Mouse (Mus musculus): ENCODE data around the gene Mx1. TPM values are rescaled to one million over a fixed set of nuclear protein-coding genes. Genes with fewer than 3 reads are reported as not detected.

Mx1 gene
- total and polyA plus RNA-seq, 2 experiments from 2014 or later: 0.05 TPM

DNA sequence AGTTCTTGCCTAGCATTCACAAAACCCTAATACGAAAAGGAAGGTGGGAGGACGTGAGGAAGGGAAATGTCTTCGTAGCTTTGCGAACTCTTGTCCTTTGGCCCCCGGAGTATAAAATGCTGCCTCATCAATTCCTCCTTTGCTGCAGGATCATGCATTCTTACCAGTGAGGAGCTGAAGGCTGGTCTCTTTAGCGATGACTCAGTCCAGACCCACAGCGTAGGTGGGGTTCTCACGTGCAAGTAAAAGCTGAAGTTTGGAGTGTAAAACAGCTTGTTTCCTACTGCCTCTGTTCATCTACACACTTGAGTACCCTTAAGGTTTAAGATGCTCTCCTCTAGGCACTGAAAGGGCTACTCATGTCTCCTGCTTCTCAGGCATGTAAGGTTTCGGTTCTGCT lies 20.7 kb downstream of the Mx1 start:
- H3K36me3 ChIP-seq (ENCODE audit: insufficient read depth, low read length): no peaks in the 10 kb centered on the region
- no peak for ATAC-seq (ENCODE audit: low FRiP score)
- DNase-seq (ENCODE audit: low spot score): no peak
- H3K9ac ChIP-seq (replicated peaks; ENCODE audit: low read length, poor library complexity, severe bottlenecking): no peak overlapping the region
- H3K27ac ChIP-seq (ENCODE audit: low read depth, low read length): no peak overlapping the region
- TF ChIP-seq CTCF (IDR thresholded peaks at IDR 0.05): no peak
- no peak overlapping the region for H3K4me2 ChIP-seq (ENCODE audit: low read depth, low read length, poor library complexity, severe bottlenecking)
- H3K4me1 ChIP-seq (ENCODE audit: insufficient read depth, low read length): no peaks in the 10 kb centered on the region
- H3K27me3 ChIP-seq (ENCODE audit: insufficient read depth, low read length): no peaks in the 10 kb centered on the region
- no peaks in the 10 kb centered on the region for H3K9me3 ChIP-seq (ENCODE audit: low read length)
- H3K4me3 ChIP-seq (ENCODE audit: low read depth, low read length): no peak overlapping the region
- 91% methylated on average over 9 of the region's 9 CpGs for WGBS

DNA sequence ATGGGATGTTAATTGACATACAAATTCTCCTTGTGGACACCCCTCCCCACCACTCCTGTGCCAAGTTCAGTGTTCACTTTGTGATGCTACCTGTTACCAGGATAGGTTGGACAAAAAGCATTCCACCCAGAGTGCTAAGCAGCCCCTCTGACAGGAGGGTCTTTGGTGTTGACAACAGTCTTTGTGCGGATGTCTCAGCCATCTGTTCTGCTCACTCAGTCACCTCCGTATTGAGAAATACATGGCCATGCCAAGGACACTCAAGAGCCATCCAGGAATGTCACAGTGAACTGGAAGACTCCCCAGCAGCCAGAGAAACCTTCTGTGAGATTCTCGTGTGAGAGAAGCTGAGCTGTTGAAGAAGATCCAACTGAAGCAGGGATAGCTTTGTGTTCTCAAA lies 24.5 kb downstream of the Mx1 start:
- ATAC-seq (ENCODE audit: low FRiP score) (no peak), DNase-seq (ENCODE audit: low spot score) (peak; percentile 40)
- no peak overlapping the region for H3K27ac ChIP-seq (ENCODE audit: low read depth, low read length)

DNA sequence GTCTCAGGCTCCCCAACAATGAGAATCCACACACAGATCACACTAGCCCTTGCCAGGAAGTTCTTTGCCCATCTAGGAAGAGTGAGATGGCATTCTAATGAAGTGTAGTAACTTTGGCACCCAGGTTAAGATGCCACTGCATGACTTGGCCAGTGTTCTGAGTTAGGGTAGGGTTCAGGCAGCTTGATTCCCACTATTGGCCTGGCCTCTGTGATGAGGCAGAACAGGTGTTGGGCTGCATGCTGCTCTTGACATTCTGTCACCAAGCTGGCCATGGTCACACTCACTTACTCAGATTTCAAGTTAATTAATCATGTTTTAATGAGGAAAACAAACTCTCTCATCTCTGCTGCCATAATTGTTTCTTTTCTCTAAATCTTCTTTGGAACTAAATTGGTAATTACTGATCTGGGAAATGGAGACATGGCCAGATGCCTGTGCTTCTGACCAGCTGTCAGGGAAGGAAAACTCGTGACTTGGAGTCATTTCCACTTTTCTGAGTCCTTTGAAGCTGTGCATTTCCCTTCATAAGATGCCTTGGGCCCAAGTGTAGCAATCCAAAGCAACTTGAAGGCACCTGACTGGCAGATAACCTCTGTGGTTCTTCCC lies 25.2 kb downstream of the Mx1 start:
- H3K4me1 ChIP-seq (ENCODE audit: insufficient read depth, low read length): no peaks in the 10 kb centered on the region
- H3K4me3 ChIP-seq (ENCODE audit: low read depth, low read length): no peak overlapping the region
- DNase-seq (ENCODE audit: low spot score): peak; percentile 62
- no peaks in the 10 kb centered on the region for H3K27me3 ChIP-seq (ENCODE audit: insufficient read depth, low read length)
- ATAC-seq (ENCODE audit: low FRiP score): no peak
- no peaks in the 10 kb centered on the region for H3K9me3 ChIP-seq (ENCODE audit: low read length)
- no peak for TF ChIP-seq CTCF (IDR thresholded peaks at IDR 0.05)
- H3K4me2 ChIP-seq (ENCODE audit: low read depth, low read length, poor library complexity, severe bottlenecking): no peak overlapping the region
- H3K36me3 ChIP-seq (ENCODE audit: insufficient read depth, low read length): no peaks in the 10 kb centered on the region
- H3K27ac ChIP-seq (ENCODE audit: low read depth, low read length): no peak overlapping the region
- no peak overlapping the region for H3K9ac ChIP-seq (replicated peaks; ENCODE audit: low read length, poor library complexity, severe bottlenecking)
- WGBS: 47% methylated on average over 1 of the region's 1 CpGs

More for the DNA sequence above, 24.5 kb downstream of the Mx1 start:
- H3K9me3 ChIP-seq (ENCODE audit: low read length): no peaks in the 10 kb centered on the region
- H3K4me2 ChIP-seq (ENCODE audit: low read depth, low read length, poor library complexity, severe bottlenecking): no peak overlapping the region
- H3K4me3 ChIP-seq (ENCODE audit: low read depth, low read length): no peak overlapping the region
- no peaks in the 10 kb centered on the region for H3K4me1 ChIP-seq (ENCODE audit: insufficient read depth, low read length)
- H3K36me3 ChIP-seq (ENCODE audit: insufficient read depth, low read length): no peaks in the 10 kb centered on the region
- no peak for TF ChIP-seq CTCF (IDR thresholded peaks at IDR 0.05)
- 73% methylated on average over 3 of the region's 3 CpGs for WGBS
- no peak overlapping the region for H3K9ac ChIP-seq (replicated peaks; ENCODE audit: low read length, poor library complexity, severe bottlenecking)
- no peaks in the 10 kb centered on the region for H3K27me3 ChIP-seq (ENCODE audit: insufficient read depth, low read length)

- Histone ChIP-seq H3K36me3 (ENCODE audit: insufficient read depth, low read length) (no peaks in the 10 kb centered on the region), H3K27ac (ENCODE audit: low read depth, low read length) (no peak overlapping the region), H3K4me1 (ENCODE audit: insufficient read depth, low read length) (no peaks in the 10 kb centered on the region), H3K4me2 (ENCODE audit: low read depth, low read length, poor library complexity, severe bottlenecking) (no peak overlapping the region), H3K27me3 (ENCODE audit: insufficient read depth, low read length) (no peaks in the 10 kb centered on the region), H3K9me3 (ENCODE audit: low read length) (no peaks in the 10 kb centered on the region), H3K4me3 (ENCODE audit: low read depth, low read length) (no peak overlapping the region), H3K9ac (replicated peaks; ENCODE audit: low read length, poor library complexity, severe bottlenecking) (no peak overlapping the region)
- no peak for ATAC-seq (ENCODE audit: low FRiP score)
- DNase-seq (ENCODE audit: low spot score): peak; percentile 27
- no peak for TF ChIP-seq CTCF (IDR thresholded peaks at IDR 0.05)
- WGBS: 80% methylated on average over 2 of the region's 2 CpGs
These were observed 28.5 kb downstream of the Mx1 start for GRCm38 (mm10) chr16:97434206-97434605.

GRCm38 (mm10) chr16:97431328-97431727 lies 31.4 kb downstream of the Mx1 start:
- no peak overlapping the region for H3K9ac ChIP-seq (replicated peaks; ENCODE audit: low read length, poor library complexity, severe bottlenecking)
- 82% methylated on average over 4 of the region's 4 CpGs for WGBS
- no peaks in the 10 kb centered on the region for H3K9me3 ChIP-seq (ENCODE audit: low read length)
- no peak for ATAC-seq (ENCODE audit: low FRiP score)
- no peak for DNase-seq (ENCODE audit: low spot score)
- H3K4me2 ChIP-seq (ENCODE audit: low read depth, low read length, poor library complexity, severe bottlenecking): no peak overlapping the region
- no peak overlapping the region for H3K27ac ChIP-seq (ENCODE audit: low read depth, low read length)
- no peaks in the 10 kb centered on the region for H3K4me1 ChIP-seq (ENCODE audit: insufficient read depth, low read length)
- H3K27me3 ChIP-seq (ENCODE audit: insufficient read depth, low read length): no peaks in the 10 kb centered on the region
- no peak overlapping the region for H3K4me3 ChIP-seq (ENCODE audit: low read depth, low read length)
- TF ChIP-seq CTCF (IDR thresholded peaks at IDR 0.05): no peak
- no peaks in the 10 kb centered on the region for H3K36me3 ChIP-seq (ENCODE audit: insufficient read depth, low read length)

GRCm38 (mm10) chr16:97430091-97430490 lies 32.6 kb downstream of the Mx1 start:
- Histone ChIP-seq H3K9ac (replicated peaks; ENCODE audit: low read length, poor library complexity, severe bottlenecking) (no peak overlapping the region), H3K4me2 (ENCODE audit: low read depth, low read length, poor library complexity, severe bottlenecking) (no peak overlapping the region), H3K4me1 (ENCODE audit: insufficient read depth, low read length) (no peaks in the 10 kb centered on the region), H3K27me3 (ENCODE audit: insufficient read depth, low read length) (no peaks in the 10 kb centered on the region), H3K36me3 (ENCODE audit: insufficient read depth, low read length) (no peaks in the 10 kb centered on the region), H3K27ac (ENCODE audit: low read depth, low read length) (no peak overlapping the region), H3K4me3 (ENCODE audit: low read depth, low read length) (no peak overlapping the region), H3K9me3 (ENCODE audit: low read length) (no peaks in the 10 kb centered on the region)
- no peak for TF ChIP-seq CTCF (IDR thresholded peaks at IDR 0.05)
- 89% methylated on average over 4 of the region's 4 CpGs for WGBS
- ATAC-seq (ENCODE audit: low FRiP score) (no peak), DNase-seq (ENCODE audit: low spot score) (no peak)

All from midbrain, postnatal 0 days (tissue).